Mouse (Mus musculus) ovary, postnatal 10 days (tissue): ENCODE results near the gene Nedd4.
"Not testable (repeated sequence)": the region's sequence is repeated elsewhere in the genome, so short reads cannot be mapped to it uniquely, and the experiment has no call there.

ENCODE experiments used
- DNase-seq: peaks from one replicate; pipeline ENCODE4 v3.0.0; 2022; ENCODE audit warnings: low spot score

Gene Nedd4

GRCm38 (mm10) chr9:72661895-72662661, at the start of gene Nedd4:
Nedd4 (plus strand) TSS chr9:72662346.
- DNase-seq: peak; percentile 96

- no peak for DNase-seq
These were observed 48.3 kb upstream of the Nedd4 start for GRCm38 (mm10) chr9:72613884-72614283.

GRCm38 (mm10) chr9:72614786-72615480, 47.2 kb upstream of the Nedd4 start:
- no peak for DNase-seq

GRCm38 (mm10) chr9:72618037-72618436, 44.1 kb upstream of the Nedd4 start:
- no peak for DNase-seq

- no peak for DNase-seq
These were observed 38.5 kb upstream of the Nedd4 start for GRCm38 (mm10) chr9:72623605-72624004.

GRCm38 (mm10) chr9:72627598-72627997, 34.5 kb upstream of the Nedd4 start:
- DNase-seq: no peak

- no peak for DNase-seq
These were observed 33.6 kb upstream of the Nedd4 start for GRCm38 (mm10) chr9:72628591-72628990.

- DNase-seq: no peak
These were observed 29.9 kb upstream of the Nedd4 start for GRCm38 (mm10) chr9:72632198-72632597.

- no peak for DNase-seq
These were observed 27.0 kb upstream of the Nedd4 start for GRCm38 (mm10) chr9:72635134-72635533.

- DNase-seq: no peak
These were observed 25.6 kb upstream of the Nedd4 start for GRCm38 (mm10) chr9:72636547-72636946.

- no peak for DNase-seq
These were observed 24.9 kb upstream of the Nedd4 start for GRCm38 (mm10) chr9:72637243-72637642.

- no peak for DNase-seq
These were observed 22.9 kb upstream of the Nedd4 start for GRCm38 (mm10) chr9:72638951-72639842.

- DNase-seq: peak; percentile 60
These were observed 22.1 kb upstream of the Nedd4 start for GRCm38 (mm10) chr9:72639843-72640621.

GRCm38 (mm10) chr9:72640642-72641041, 21.5 kb upstream of the Nedd4 start:
- DNase-seq: no peak

- DNase-seq: no peak
These were observed 21.0 kb upstream of the Nedd4 start for GRCm38 (mm10) chr9:72641093-72641680.

GRCm38 (mm10) chr9:72642756-72643447, 19.2 kb upstream of the Nedd4 start:
- DNase-seq: not testable (repeated sequence)

GRCm38 (mm10) chr9:72643651-72644417, 18.3 kb upstream of the Nedd4 start:
- DNase-seq: no peak

- DNase-seq: no peak
These were observed 17.6 kb upstream of the Nedd4 start for GRCm38 (mm10) chr9:72644418-72645110.

- DNase-seq: no peak
These were observed 12.4 kb upstream of the Nedd4 start for GRCm38 (mm10) chr9:72649781-72650180.
